Mouse (Mus musculus) stomach, adult 2 months (tissue): Measurements from ENCODE around the gene Gm5152. TPM values are rescaled to one million over a fixed set of nuclear protein-coding genes. Genes with fewer than 3 reads are reported as not detected.

Experiments used
- polyA plus RNA-seq: library from polyadenylated mRNA; depleted of rRNA; stranded (reverse); fragments of >200 nt; gene quantifications from 2 replicates; pipeline ENCODE4 v1.2.3, GENCODE M21; 2012; rRNA removed

Gene Gm5152
- not detected in 2 replicates for polyA plus RNA-seq

GRCm38 (mm10) chr5:10246426-10246825, at the start of gene Gm5152:
TSS of gene Gm5152 (minus strand) at chr5:10246526.

